Mouse (Mus musculus) forebrain, embryonic 11.5 days (tissue): Measurements from ENCODE around the gene Elf5. TPM values are rescaled to one million over a fixed set of nuclear protein-coding genes. Genes with fewer than 3 reads are reported as not detected.
A peak's percentile ranks its signal among the peaks of the same experiment; 100 is the strongest.

Experiments
- ATAC-seq: fragments of 200-750 bp; cut with Nextera tagmentation; replicated peaks from 2 replicates; pipeline ENCODE4 v1.8.0; 2017; ENCODE audit warnings: moderate TSS enrichment; ENCODE audit not compliant: low FRiP score
- DNase-seq: peaks from one replicate; pipeline ENCODE4 v3.0.0-alpha.2; 2017; ENCODE audit warnings: low spot score
- H3K27ac ChIP-seq: fragments of 300-500 bp; sonication (generic); 2 replicates; pipeline ENCODE4 v1.5.1; 2014; ENCODE audit warnings: low read depth, low read length
- H3K27me3 ChIP-seq: fragments of 300-500 bp; sonication (generic); 2 replicates; pipeline ENCODE4 v1.6.1; 2014; ENCODE audit warnings: mild to moderate bottlenecking, low read length, mixed read lengths; ENCODE audit not compliant: control insufficient read depth, insufficient read depth
- H3K36me3 ChIP-seq: fragments of 300-500 bp; sonication (generic); 2 replicates; pipeline ENCODE4 v1.6.1; 2014; ENCODE audit warnings: mild to moderate bottlenecking, low read length, moderate library complexity, mixed read lengths; ENCODE audit not compliant: control insufficient read depth, insufficient read depth
- H3K4me1 ChIP-seq: fragments of 300-500 bp; sonication (generic); replicated peaks from 2 replicates; pipeline ENCODE4 v1.6.1; 2014; ENCODE audit warnings: low read length, mixed read lengths; ENCODE audit not compliant: control insufficient read depth, insufficient read depth
- H3K4me2 ChIP-seq: fragments of 300-500 bp; sonication (generic); 2 replicates; pipeline ENCODE4 v1.6.1; 2014; ENCODE audit warnings: low read depth, mild to moderate bottlenecking, low read length, moderate library complexity, mixed read lengths; ENCODE audit not compliant: severe bottlenecking
- H3K4me3 ChIP-seq: fragments of 300-500 bp; sonication (generic); 2 replicates; pipeline ENCODE4 v1.5.1; 2014; ENCODE audit warnings: low read depth, low read length
- H3K9ac ChIP-seq: fragments of 300-500 bp; sonication (generic); 2 replicates; pipeline ENCODE4 v1.6.1; 2014; ENCODE audit warnings: low read length
- H3K9me3 ChIP-seq: fragments of 300-500 bp; sonication (generic); 2 replicates; pipeline ENCODE4 v1.6.1; 2016; ENCODE audit warnings: low read length, mixed read lengths; ENCODE audit not compliant: control insufficient read depth
- whole genome bisulfite sequencing: fragments of 180-500 bp; shearing (Covaris S2); extraction: QIAGEN DNeasy Blood & Tissue Kit; methylation state at CpG from one replicate; pipeline ENCODE4 v1.1.7; 2014; 5-methylcytosine and 5-hydroxymethylcytosine counted together
- polyA plus RNA-seq: library from polyadenylated mRNA; unstranded; fragments of >200 nt; fragmentation: Nextera tagmentation; extraction: Ambion mirVana; gene quantifications from 2 replicates; pipeline ENCODE4 v1.2.1, GENCODE M21; 2014

The Elf5 gene
- polyA plus RNA-seq, 1 experiment from 2014 or later = 0.11 TPM

GRCm38 (mm10) chr2:103481314-103482231 is 70.1 kb downstream of the Elf5 start:
- WGBS = 92% methylated on average over 11 of the region's 11 CpGs

GRCm38 (mm10) chr2:103483289-103483985 is 71.9 kb downstream of the Elf5 start:
- no peak for ATAC-seq
- H3K36me3 ChIP-seq = no peaks in the 10 kb centered on the region
- 89% methylated on average over 7 of the region's 7 CpGs for WGBS
- H3K27ac ChIP-seq = no peak overlapping the region
- H3K9me3 ChIP-seq = no peaks in the 10 kb centered on the region
- peaks cover 5% of the 10 kb centered on the region; the same call in 1 of the 2 replicates for H3K4me1 ChIP-seq
- no peaks in the 10 kb centered on the region for H3K27me3 ChIP-seq
- DNase-seq = no peak
- H3K9ac ChIP-seq = no peak overlapping the region; the same call in 1 of the 2 replicates
- peak overlapping the region; percentile 71 for H3K4me2 ChIP-seq
- H3K4me3 ChIP-seq = peak overlapping the region; percentile 80

More at GRCm38 (mm10) chr2:103481314-103482231, 70.1 kb downstream of the Elf5 start:
- DNase-seq (no peak), ATAC-seq (no peak)
- H3K27me3 ChIP-seq = no peaks in the 10 kb centered on the region
- H3K4me2 ChIP-seq = no peak overlapping the region
- no peaks in the 10 kb centered on the region for H3K36me3 ChIP-seq
- H3K4me3 ChIP-seq = no peak overlapping the region
- H3K9ac ChIP-seq = no peak overlapping the region
- H3K9me3 ChIP-seq = no peaks in the 10 kb centered on the region
- peaks cover 5% of the 10 kb centered on the region; the same call in 1 of the 2 replicates for H3K4me1 ChIP-seq
- no peak overlapping the region for H3K27ac ChIP-seq

- Histone ChIP-seq H3K4me1 (peaks cover 5% of the 10 kb centered on the region; the same call in 1 of the 2 replicates), H3K4me2 (peak overlapping the region; percentile 71), H3K4me3 (peak overlapping the region; percentile 80), H3K9ac (peak overlapping the region; percentile 91), H3K27me3 (no peaks in the 10 kb centered on the region), H3K27ac (no peak overlapping the region), H3K36me3 (no peaks in the 10 kb centered on the region), H3K9me3 (no peaks in the 10 kb centered on the region)
- DNase-seq (no peak), ATAC-seq (no peak)
- 48% methylated on average over 5 of the region's 5 CpGs for WGBS
These were observed 72.6 kb downstream of the Elf5 start for GRCm38 (mm10) chr2:103483986-103484520.

- Histone ChIP-seq H3K4me3 (peak within 1 kb of the TSS; percentile 80), H3K9me3 (no peaks in the 10 kb centered on the region), H3K36me3 (no peaks in the 10 kb centered on the region), H3K27ac (peak within 1 kb of the TSS; percentile 88), H3K4me1 (peaks cover 5% of the 10 kb centered on the region; the same call in 1 of the 2 replicates), H3K27me3 (no peaks in the 10 kb centered on the region), H3K9ac (peak within 1 kb of the TSS; percentile 91), H3K4me2 (peak within 1 kb of the TSS; percentile 71)
- WGBS = under 1% methylated on average over 41 of the region's 41 CpGs
- peak; percentile 98 for DNase-seq
- peak; percentile 99 for ATAC-seq
These were observed 73.3 kb downstream of the Elf5 start, which contains the start of gene Cat for GRCm38 (mm10) chr2:103484617-103485401. Gene Cat, minus strand, starts transcription at chr2:103485160.

- H3K4me3 ChIP-seq = no peak overlapping the region
- WGBS = 90% methylated on average over 4 of the region's 4 CpGs
- H3K36me3 ChIP-seq = no peaks in the 10 kb centered on the region
- DNase-seq (no peak), ATAC-seq (no peak)
- no peaks in the 10 kb centered on the region for H3K4me1 ChIP-seq
- H3K4me2 ChIP-seq = no peak overlapping the region
- H3K27ac ChIP-seq = no peak overlapping the region
- H3K27me3 ChIP-seq = no peaks in the 10 kb centered on the region
- H3K9ac ChIP-seq = no peak overlapping the region
- no peaks in the 10 kb centered on the region for H3K9me3 ChIP-seq
These were observed 81.0 kb downstream of the Elf5 start for GRCm38 (mm10) chr2:103492526-103492925.

GRCm38 (mm10) chr2:103493827-103494226 is 82.3 kb downstream of the Elf5 start:
- 71% methylated on average over 4 of the region's 4 CpGs for WGBS
- Histone ChIP-seq H3K4me3 (no peak overlapping the region), H3K4me1 (no peaks in the 10 kb centered on the region), H3K4me2 (no peak overlapping the region), H3K27me3 (no peaks in the 10 kb centered on the region), H3K36me3 (no peaks in the 10 kb centered on the region), H3K27ac (no peak overlapping the region), H3K9ac (no peak overlapping the region), H3K9me3 (no peaks in the 10 kb centered on the region)
- DNase-seq (no peak), ATAC-seq (no peak)

- Histone ChIP-seq H3K36me3 (no peaks in the 10 kb centered on the region), H3K27me3 (no peaks in the 10 kb centered on the region), H3K4me2 (no peak overlapping the region), H3K27ac (no peak overlapping the region), H3K4me3 (no peak overlapping the region), H3K9ac (no peak overlapping the region), H3K4me1 (no peaks in the 10 kb centered on the region), H3K9me3 (no peaks in the 10 kb centered on the region)
- WGBS = 91% methylated on average over 6 of the region's 6 CpGs
- ATAC-seq (no peak), DNase-seq (no peak)
These were observed 84.3 kb downstream of the Elf5 start for GRCm38 (mm10) chr2:103495633-103496418.
